Mouse (Mus musculus) intestine, embryonic 15.5 days (tissue): ENCODE results near the gene Gm39566. TPM values are rescaled to one million over a fixed set of nuclear protein-coding genes. Genes with fewer than 3 reads are reported as not detected.

Experiments
- ATAC-seq: fragments of 200-750 bp; cut with Nextera tagmentation; 2 replicates; pipeline ENCODE4 v1.8.0; 2017; ENCODE audit warnings: moderate TSS enrichment, moderate library complexity
- H3K27ac ChIP-seq: fragments of 300-500 bp; sonication (generic); 2 replicates; pipeline ENCODE4 v1.5.1; 2015; ENCODE audit warnings: mild to moderate bottlenecking, inconsistent platforms
- H3K27me3 ChIP-seq: fragments of 300-500 bp; sonication (generic); replicated peaks from 2 replicates; pipeline ENCODE4 v1.6.1; 2015; ENCODE audit warnings: inconsistent platforms
- H3K36me3 ChIP-seq: fragments of 300-500 bp; sonication (generic); 2 replicates; pipeline ENCODE4 v1.6.1; 2015; ENCODE audit warnings: inconsistent platforms
- H3K4me1 ChIP-seq: fragments of 300-500 bp; sonication (generic); replicated peaks from 2 replicates; pipeline ENCODE4 v1.6.1; 2015; ENCODE audit warnings: inconsistent platforms
- H3K4me2 ChIP-seq: fragments of 300-500 bp; sonication (generic); replicated peaks from 2 replicates; pipeline ENCODE4 v1.6.1; 2015; ENCODE audit warnings: mild to moderate bottlenecking, inconsistent platforms
- H3K4me3 ChIP-seq: fragments of 300-500 bp; sonication (generic); replicated peaks from 2 replicates; pipeline ENCODE4 v1.5.1; 2015; ENCODE audit warnings: inconsistent platforms
- H3K9ac ChIP-seq: fragments of 300-500 bp; sonication (generic); 2 replicates; pipeline ENCODE4 v1.6.1; 2015; ENCODE audit warnings: inconsistent platforms
- H3K9me3 ChIP-seq: fragments of 300-500 bp; sonication (generic); 2 replicates; pipeline ENCODE4 v1.6.1; 2016; ENCODE audit warnings: inconsistent platforms
- WGBS: fragments of 180-500 bp; shearing (Covaris S2); methylation state at CpG from one replicate; pipeline ENCODE4 v1.1.7; 2015; 5-methylcytosine and 5-hydroxymethylcytosine counted together
- polyA plus RNA-seq: library from polyadenylated mRNA; unstranded; fragments of >200 nt; fragmentation: Nextera tagmentation; extraction: Ambion mirVana; gene quantifications from 2 replicates; pipeline ENCODE4 v1.2.1, GENCODE M21; 2015

Gene Gm39566
- polyA plus RNA-seq, 1 experiment from 2014 or later = not detected

DNA sequence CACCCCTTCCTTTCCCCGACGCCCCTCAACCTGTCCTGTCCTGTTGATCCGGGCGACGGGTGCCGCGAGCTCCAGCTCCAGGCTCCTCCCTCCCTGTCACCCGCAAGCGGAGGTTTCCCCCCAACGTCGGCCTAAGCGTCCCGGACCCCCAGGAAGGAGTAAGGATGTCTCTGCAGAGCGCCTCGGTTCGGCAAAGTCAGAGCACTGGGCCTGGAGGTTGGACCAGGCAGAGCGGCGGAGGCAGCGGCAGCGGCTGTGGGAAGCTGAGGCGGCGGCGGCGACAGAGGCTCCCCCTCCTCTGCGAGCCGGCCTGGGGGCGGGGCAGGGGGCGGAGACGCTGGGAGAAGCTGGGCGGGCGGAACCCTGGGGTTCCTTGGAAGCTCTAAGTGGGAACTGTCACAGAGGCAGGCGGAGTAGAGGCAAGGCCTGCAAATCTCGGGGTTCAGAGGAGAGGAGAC lies 12.4 kb downstream of the Gm39566 start:
- Histone ChIP-seq H3K9ac (peak overlapping the region; percentile 64), H3K9me3 (no peaks in the 10 kb centered on the region), H3K4me1 (peaks cover 58% of the 10 kb centered on the region), H3K27me3 (peaks cover 7% of the 10 kb centered on the region; the same call in 1 of the 2 replicates), H3K4me3 (peak overlapping the region; percentile 51), H3K36me3 (no peaks in the 10 kb centered on the region), H3K4me2 (peak overlapping the region; percentile 98), H3K27ac (peak overlapping the region; percentile 79)
- ATAC-seq = peak; percentile 57
- under 1% methylated on average over 33 of the region's 33 CpGs for WGBS

DNA sequence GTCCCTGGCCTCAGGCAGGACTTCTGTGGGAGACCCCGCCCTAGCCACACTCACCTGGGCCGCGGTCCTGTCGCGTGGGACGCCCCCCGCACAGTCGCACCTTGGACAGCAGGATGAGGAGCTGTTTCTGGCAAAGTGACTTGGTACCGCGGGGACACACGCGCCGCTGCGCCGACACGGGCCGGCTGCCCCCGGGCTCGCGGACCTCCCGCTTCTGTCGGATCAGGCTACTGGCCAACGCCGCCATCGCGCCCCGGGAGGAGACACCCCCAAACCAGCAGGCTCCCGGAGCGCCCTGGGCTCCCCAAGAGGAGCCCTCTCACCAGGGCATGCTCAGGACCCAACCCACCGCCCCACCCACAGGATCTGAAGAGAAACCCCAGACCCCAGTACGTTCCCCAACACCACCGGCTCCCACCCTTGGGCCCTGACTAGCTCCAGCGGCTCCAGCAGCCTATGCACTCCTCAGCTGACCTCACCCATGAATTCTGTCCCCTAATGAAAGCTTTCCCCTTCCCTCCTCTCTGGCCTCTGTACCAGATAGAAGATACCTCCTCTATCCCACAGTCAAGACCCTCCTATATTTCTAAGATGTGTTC lies 13.6 kb downstream of the Gm39566 start, which contains the start of gene Fgf11:
Gene Fgf11 (minus strand): TSS at position 479 of the 599 bp plus-strand sequence.
- under 1% methylated on average over 33 of the region's 33 CpGs for WGBS
- Histone ChIP-seq H3K36me3 (no peaks in the 10 kb centered on the region), H3K9ac (peak within 1 kb of the TSS; percentile 64), H3K4me2 (peak within 1 kb of the TSS; percentile 98), H3K9me3 (no peaks in the 10 kb centered on the region), H3K27ac (peak within 1 kb of the TSS; percentile 64), H3K4me3 (peak within 1 kb of the TSS; percentile 51), H3K27me3 (peaks cover 7% of the 10 kb centered on the region; the same call in 1 of the 2 replicates), H3K4me1 (peaks cover 58% of the 10 kb centered on the region)
- ATAC-seq = no peak

DNA sequence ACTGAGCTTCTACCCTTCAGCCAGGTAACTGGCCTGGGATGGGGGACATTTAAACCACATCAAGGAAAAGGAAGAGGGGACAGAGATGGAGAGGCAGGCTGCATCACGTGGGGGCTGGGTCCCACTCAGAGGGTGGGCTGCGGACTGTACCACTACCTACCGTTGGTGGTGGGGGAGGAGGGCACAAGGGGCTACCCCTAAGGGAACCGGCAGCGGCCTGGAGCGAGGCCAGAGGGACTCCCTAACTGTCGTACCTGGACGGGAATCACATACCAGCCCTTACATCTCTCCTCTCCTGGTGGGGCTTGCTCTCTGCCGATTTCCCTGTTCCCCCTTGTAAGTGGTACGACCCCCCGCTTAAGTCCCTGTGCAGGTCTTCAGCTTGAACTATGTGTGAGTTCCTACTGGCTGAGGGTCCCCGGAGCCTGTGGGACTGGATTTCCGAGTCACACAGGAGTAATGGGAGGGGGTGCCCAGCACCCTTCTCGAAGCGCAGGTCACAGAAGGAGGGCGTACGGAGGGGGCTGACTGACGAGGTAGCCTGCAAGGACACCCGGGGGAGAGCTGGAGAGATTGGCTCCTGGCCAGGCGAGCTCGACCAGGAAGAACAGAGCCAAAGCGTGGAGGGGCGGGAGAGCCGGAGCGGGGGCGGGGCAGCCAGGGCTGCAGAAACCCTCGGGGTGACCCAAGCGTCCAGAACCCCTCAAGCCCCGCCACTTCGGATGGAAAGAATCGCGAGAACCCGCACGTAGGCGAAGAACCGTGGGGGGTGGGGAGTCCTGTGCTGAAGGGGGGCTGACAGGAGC lies 14.5 kb downstream of the Gm39566 start:
- no peaks in the 10 kb centered on the region for H3K36me3 ChIP-seq
- H3K27ac ChIP-seq = peak overlapping the region; percentile 64
- H3K4me3 ChIP-seq = peak overlapping the region; percentile 51
- peak; percentile 5 for ATAC-seq
- peaks cover 58% of the 10 kb centered on the region for H3K4me1 ChIP-seq
- H3K9ac ChIP-seq = peak overlapping the region; percentile 54
- peak overlapping the region; percentile 98 for H3K4me2 ChIP-seq
- no peaks in the 10 kb centered on the region for H3K9me3 ChIP-seq
- H3K27me3 ChIP-seq = peaks cover 7% of the 10 kb centered on the region; the same call in 1 of the 2 replicates
- WGBS = 2% methylated on average over 36 of the region's 36 CpGs

DNA sequence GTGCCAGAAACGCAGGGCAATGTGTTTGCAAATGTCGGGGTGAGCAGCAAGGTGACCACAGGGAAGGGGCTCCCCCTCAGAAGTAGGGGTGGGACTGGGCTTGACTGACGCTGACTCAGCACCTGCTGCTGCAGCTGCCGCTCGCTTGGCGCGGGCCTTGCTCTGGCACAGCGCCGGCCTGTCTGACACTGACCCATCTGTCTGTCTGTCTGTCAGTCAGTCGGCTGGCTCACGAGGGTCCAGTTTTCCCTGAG lies 15.0 kb downstream of the Gm39566 start:
- no peak for ATAC-seq

GRCm38 (mm10) chr11:69799394-69800137 lies 15.5 kb downstream of the Gm39566 start:
- H3K27ac ChIP-seq = no peak overlapping the region
- ATAC-seq = no peak

More for the DNA sequence above, 15.0 kb downstream of the Gm39566 start:
- WGBS = 6% methylated on average over 11 of the region's 11 CpGs
- Histone ChIP-seq H3K27ac (peak overlapping the region; percentile 64; the same call in 1 of the 2 replicates), H3K27me3 (peaks cover 6% of the 10 kb centered on the region; the same call in 1 of the 2 replicates), H3K9ac (peak overlapping the region; percentile 54), H3K4me3 (peak overlapping the region; percentile 51), H3K9me3 (no peaks in the 10 kb centered on the region), H3K4me1 (peaks cover 57% of the 10 kb centered on the region), H3K4me2 (peak overlapping the region; percentile 98), H3K36me3 (no peaks in the 10 kb centered on the region)

GRCm38 (mm10) chr11:69797924-69798323 lies 17.2 kb downstream of the Gm39566 start:
- no peak overlapping the region for H3K4me3 ChIP-seq
- H3K4me1 ChIP-seq = peaks cover 36% of the 10 kb centered on the region
- no peak overlapping the region for H3K27ac ChIP-seq
- H3K27me3 ChIP-seq = no peaks in the 10 kb centered on the region; the same call in 1 of the 2 replicates
- 80% methylated on average over 7 of the region's 7 CpGs for WGBS
- no peaks in the 10 kb centered on the region for H3K9me3 ChIP-seq
- no peaks in the 10 kb centered on the region for H3K36me3 ChIP-seq
- ATAC-seq = no peak
- no peak overlapping the region for H3K4me2 ChIP-seq
- no peak overlapping the region for H3K9ac ChIP-seq

More at GRCm38 (mm10) chr11:69799394-69800137, 15.5 kb downstream of the Gm39566 start:
- Histone ChIP-seq H3K9me3 (no peaks in the 10 kb centered on the region), H3K4me2 (peak overlapping the region; percentile 98), H3K27me3 (peaks cover 2% of the 10 kb centered on the region; the same call in 1 of the 2 replicates), H3K4me3 (peak overlapping the region; percentile 51; the same call in 1 of the 2 replicates), H3K4me1 (peaks cover 52% of the 10 kb centered on the region), H3K36me3 (no peaks in the 10 kb centered on the region), H3K9ac (no peak overlapping the region)
- 33% methylated on average over 12 of the region's 12 CpGs for WGBS

DNA sequence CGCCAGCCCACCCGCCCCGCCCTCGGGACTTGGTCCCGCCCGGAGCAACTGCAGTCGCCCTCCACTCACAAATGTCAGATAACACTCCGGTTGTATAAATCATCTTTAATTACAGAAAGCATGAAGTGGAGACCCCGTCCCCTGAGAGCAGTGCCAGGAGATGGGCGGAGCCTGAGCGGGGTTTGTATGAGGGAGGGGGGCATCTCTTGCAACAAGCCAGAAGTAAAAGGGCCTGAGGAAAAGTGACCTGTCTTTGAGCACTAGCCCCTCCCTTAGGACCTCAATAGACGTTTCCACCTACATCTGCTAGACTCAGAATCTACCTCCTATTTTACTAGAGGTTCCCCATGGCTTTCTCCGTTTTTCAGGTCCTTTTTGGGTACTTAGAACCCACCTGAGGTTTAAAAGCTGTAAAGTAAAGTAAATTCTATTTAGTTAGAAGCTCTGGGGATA lies 19.1 kb downstream of the Gm39566 start:
- peaks cover 18% of the 10 kb centered on the region for H3K4me1 ChIP-seq
- H3K27ac ChIP-seq = no peak overlapping the region
- peak overlapping the region; percentile 44 for H3K4me3 ChIP-seq
- no peaks in the 10 kb centered on the region; the same call in 1 of the 2 replicates for H3K27me3 ChIP-seq
- ATAC-seq = no peak
- peak overlapping the region; percentile 92 for H3K4me2 ChIP-seq
- 5% methylated on average over 13 of the region's 13 CpGs for WGBS
- H3K9me3 ChIP-seq = no peaks in the 10 kb centered on the region
- H3K9ac ChIP-seq = no peak overlapping the region; the same call in 1 of the 2 replicates
- no peaks in the 10 kb centered on the region for H3K36me3 ChIP-seq

- WGBS = 1% methylated on average over 52 of the region's 52 CpGs
- H3K27ac ChIP-seq = no peak within 1 kb of the TSS
- H3K27me3 ChIP-seq = no peaks in the 10 kb centered on the region
These were observed 19.7 kb downstream of the Gm39566 start, which contains the start of gene Chrnb1 for GRCm38 (mm10) chr11:69795168-69795982. TSS of gene Chrnb1 (minus strand) at chr11:69795943.

DNA sequence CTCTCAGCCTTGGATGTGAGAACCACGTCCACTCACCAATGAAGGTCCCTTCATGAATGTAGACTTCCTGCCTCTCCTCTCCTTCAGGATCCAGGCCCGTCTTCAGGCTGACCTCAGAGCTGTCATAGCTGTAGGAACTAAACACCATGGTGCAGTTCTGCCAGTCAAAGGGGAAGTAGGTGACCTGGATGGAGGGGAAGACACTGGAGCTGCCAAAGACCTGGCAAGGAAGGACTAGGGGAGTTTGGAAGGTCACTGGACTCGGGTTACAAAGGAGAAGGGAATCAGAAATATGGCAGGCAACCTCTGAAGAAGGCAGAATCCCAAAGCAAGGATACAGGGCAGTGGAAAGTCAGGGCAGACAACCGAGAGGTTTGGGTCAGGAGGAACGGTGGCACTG lies 21.7 kb downstream of the Gm39566 start:
- no peaks in the 10 kb centered on the region for H3K36me3 ChIP-seq
- no peaks in the 10 kb centered on the region; the same call in 1 of the 2 replicates for H3K4me1 ChIP-seq
- no peaks in the 10 kb centered on the region for H3K9me3 ChIP-seq
- H3K4me2 ChIP-seq = no peak overlapping the region
- no peak overlapping the region for H3K9ac ChIP-seq
- H3K27me3 ChIP-seq = no peaks in the 10 kb centered on the region
- no peak overlapping the region for H3K27ac ChIP-seq
- no peak for ATAC-seq
- WGBS = 69% methylated on average over 5 of the region's 5 CpGs
- no peak overlapping the region for H3K4me3 ChIP-seq

More at GRCm38 (mm10) chr11:69795168-69795982, 19.7 kb downstream of the Gm39566 start, which contains the start of gene Chrnb1:
- Histone ChIP-seq H3K4me3 (peak within 1 kb of the TSS; percentile 44), H3K9ac (peak within 1 kb of the TSS; percentile 34), H3K4me1 (peaks cover 12% of the 10 kb centered on the region), H3K36me3 (no peaks in the 10 kb centered on the region), H3K4me2 (peak within 1 kb of the TSS; percentile 92), H3K9me3 (no peaks in the 10 kb centered on the region)
- ATAC-seq = peak; percentile 99

- Histone ChIP-seq H3K4me3 (no peak overlapping the region), H3K36me3 (no peaks in the 10 kb centered on the region), H3K27ac (no peak overlapping the region), H3K9ac (no peak overlapping the region), H3K27me3 (no peaks in the 10 kb centered on the region), H3K4me2 (no peak overlapping the region), H3K4me1 (no peaks in the 10 kb centered on the region; the same call in 1 of the 2 replicates), H3K9me3 (no peaks in the 10 kb centered on the region)
- WGBS = 73% methylated on average over 5 of the region's 5 CpGs
- ATAC-seq = no peak
These were observed 23.7 kb downstream of the Gm39566 start for GRCm38 (mm10) chr11:69791420-69791819.

- Histone ChIP-seq H3K4me1 (no peaks in the 10 kb centered on the region; the same call in 1 of the 2 replicates), H3K27me3 (no peaks in the 10 kb centered on the region), H3K4me3 (no peak overlapping the region), H3K4me2 (no peak overlapping the region), H3K27ac (no peak overlapping the region), H3K9ac (no peak overlapping the region), H3K36me3 (no peaks in the 10 kb centered on the region), H3K9me3 (no peaks in the 10 kb centered on the region)
- WGBS = 55% methylated on average over 5 of the region's 5 CpGs
- no peak for ATAC-seq
These were observed 25.7 kb downstream of the Gm39566 start for GRCm38 (mm10) chr11:69789431-69789830.
